Mouse (Mus musculus) limb, embryonic 13.5 days (tissue): ENCODE data around the gene Grk6. TPM values are rescaled to one million over a fixed set of nuclear protein-coding genes. Genes with fewer than 3 reads are reported as not detected.

ENCODE experiments used
- ATAC-seq: fragments of 200-750 bp; cut with Nextera tagmentation; 2 replicates; pipeline ENCODE4 v1.8.0; 2017; ENCODE audit warnings: low read depth, moderate number of reproducible peaks, moderate TSS enrichment; ENCODE audit not compliant: low FRiP score
- H3K27ac ChIP-seq: fragments of 300-500 bp; sonication (generic); 2 replicates; pipeline ENCODE4 v1.5.1; 2015; ENCODE audit warnings: inconsistent platforms, mild to moderate bottlenecking, moderate library complexity
- H3K27me3 ChIP-seq: fragments of 300-500 bp; sonication (generic); 2 replicates; pipeline ENCODE4 v1.6.1; 2015; ENCODE audit warnings: mild to moderate bottlenecking, inconsistent platforms
- H3K36me3 ChIP-seq: fragments of 300-500 bp; sonication (generic); 2 replicates; pipeline ENCODE4 v1.6.1; 2015; ENCODE audit warnings: inconsistent platforms, mild to moderate bottlenecking, moderate library complexity
- H3K4me1 ChIP-seq: fragments of 300-500 bp; sonication (generic); 2 replicates; pipeline ENCODE4 v1.6.1; 2015; ENCODE audit warnings: inconsistent platforms
- H3K4me2 ChIP-seq: fragments of 300-500 bp; sonication (generic); replicated peaks from 2 replicates; pipeline ENCODE4 v1.6.1; 2015; ENCODE audit warnings: inconsistent platforms, mild to moderate bottlenecking, moderate library complexity
- H3K4me3 ChIP-seq: fragments of 300-500 bp; sonication (generic); 2 replicates; pipeline ENCODE4 v1.5.1; 2015; ENCODE audit warnings: moderate library complexity, mild to moderate bottlenecking, inconsistent platforms
- H3K9ac ChIP-seq: fragments of 300-500 bp; sonication (generic); 2 replicates; pipeline ENCODE4 v1.6.1; 2015; ENCODE audit warnings: mild to moderate bottlenecking, inconsistent platforms
- H3K9me3 ChIP-seq: fragments of 300-500 bp; sonication (generic); 2 replicates; pipeline ENCODE4 v1.6.1; 2016; ENCODE audit warnings: inconsistent platforms
- WGBS: fragments of 180-500 bp; shearing (Covaris S2); methylation state at CpG from one replicate; pipeline ENCODE4 v1.1.7; 2015; 5-methylcytosine and 5-hydroxymethylcytosine counted together
- polyA plus RNA-seq: library from polyadenylated mRNA; unstranded; fragments of >200 nt; fragmentation: Nextera tagmentation; extraction: Ambion mirVana; gene quantifications from 2 replicates; pipeline ENCODE4 v1.2.1, GENCODE M21; 2015

The Grk6 gene
- polyA plus RNA-seq, 1 experiment from 2014 or later, result 48.1 TPM

GRCm38 (mm10) chr13:55411826-55412225 lies 33.0 kb upstream of the Grk6 start:
- no peak overlapping the region for H3K9ac ChIP-seq
- no peak overlapping the region for H3K27ac ChIP-seq
- no peak overlapping the region for H3K4me3 ChIP-seq
- no peaks in the 10 kb centered on the region for H3K36me3 ChIP-seq
- H3K9me3 ChIP-seq, result no peaks in the 10 kb centered on the region
- no peak overlapping the region for H3K4me2 ChIP-seq
- 70% methylated on average over 7 of the region's 7 CpGs for WGBS
- ATAC-seq, result no peak
- peaks cover 30% of the 10 kb centered on the region for H3K27me3 ChIP-seq
- H3K4me1 ChIP-seq, result peaks cover 7% of the 10 kb centered on the region; the same call in 1 of the 2 replicates

- Histone ChIP-seq H3K27ac (no peak overlapping the region), H3K9me3 (no peaks in the 10 kb centered on the region), H3K4me1 (peaks cover 7% of the 10 kb centered on the region; the same call in 1 of the 2 replicates), H3K4me3 (no peak overlapping the region), H3K9ac (no peak overlapping the region), H3K36me3 (no peaks in the 10 kb centered on the region), H3K4me2 (no peak overlapping the region), H3K27me3 (peaks cover 38% of the 10 kb centered on the region)
- 80% methylated on average over 13 of the region's 13 CpGs for WGBS
- ATAC-seq, result no peak
Observed at GRCm38 (mm10) chr13:55412643-55413307, 32.1 kb upstream of the Grk6 start.

- H3K4me1 ChIP-seq, result peaks cover 13% of the 10 kb centered on the region; the same call in 1 of the 2 replicates
- no peak overlapping the region for H3K9ac ChIP-seq
- H3K9me3 ChIP-seq, result no peaks in the 10 kb centered on the region
- H3K27ac ChIP-seq, result no peak overlapping the region
- no peak overlapping the region for H3K4me2 ChIP-seq
- no peak for ATAC-seq
- 82% methylated on average over 12 of the region's 12 CpGs for WGBS
- H3K27me3 ChIP-seq, result peaks cover 44% of the 10 kb centered on the region
- H3K36me3 ChIP-seq, result no peaks in the 10 kb centered on the region
- no peak overlapping the region for H3K4me3 ChIP-seq
Observed at GRCm38 (mm10) chr13:55413333-55413732, 31.5 kb upstream of the Grk6 start.

GRCm38 (mm10) chr13:55414743-55415380 lies 30.0 kb upstream of the Grk6 start, which contains the start of gene Pfn3:
Pfn3 (minus strand) TSS chr13:55415232.
- Histone ChIP-seq H3K27ac (no peak within 1 kb of the TSS), H3K27me3 (peaks cover 55% of the 10 kb centered on the region)
- peak; percentile 49; the same call in 1 of the 2 replicates for ATAC-seq

GRCm38 (mm10) chr13:55418004-55418403 lies 26.9 kb upstream of the Grk6 start:
- Histone ChIP-seq H3K9ac (no peak overlapping the region), H3K4me2 (peak overlapping the region; percentile 37), H3K27ac (no peak overlapping the region), H3K27me3 (peaks cover 83% of the 10 kb centered on the region), H3K9me3 (no peaks in the 10 kb centered on the region), H3K36me3 (no peaks in the 10 kb centered on the region), H3K4me3 (no peak overlapping the region), H3K4me1 (peaks cover 31% of the 10 kb centered on the region)
- ATAC-seq, result peak; percentile 77
- 14% methylated on average over 12 of the region's 12 CpGs for WGBS

More at GRCm38 (mm10) chr13:55414743-55415380, 30.0 kb upstream of the Grk6 start, which contains the start of gene Pfn3:
- Histone ChIP-seq H3K4me3 (peak within 1 kb of the TSS; percentile 43), H3K9me3 (no peaks in the 10 kb centered on the region), H3K36me3 (no peaks in the 10 kb centered on the region), H3K9ac (peak within 1 kb of the TSS; percentile 66), H3K4me1 (peaks cover 13% of the 10 kb centered on the region; the same call in 1 of the 2 replicates), H3K4me2 (peak within 1 kb of the TSS; percentile 78)
- WGBS, result 11% methylated on average over 41 of the region's 41 CpGs

- Histone ChIP-seq H3K27ac (no peak overlapping the region), H3K9me3 (no peaks in the 10 kb centered on the region), H3K36me3 (no peaks in the 10 kb centered on the region), H3K9ac (no peak overlapping the region), H3K4me2 (no peak overlapping the region), H3K4me1 (peaks cover 31% of the 10 kb centered on the region), H3K27me3 (peaks cover 76% of the 10 kb centered on the region), H3K4me3 (no peak overlapping the region)
- no peak for ATAC-seq
- 81% methylated on average over 5 of the region's 5 CpGs for WGBS
Observed at GRCm38 (mm10) chr13:55419142-55419541, 25.7 kb upstream of the Grk6 start.

- Histone ChIP-seq H3K4me3 (peak overlapping the region; percentile 31), H3K9ac (no peak overlapping the region)
Observed at GRCm38 (mm10) chr13:55420018-55420932, 24.6 kb upstream of the Grk6 start.

GRCm38 (mm10) chr13:55420933-55421800 lies 23.7 kb upstream of the Grk6 start:
- Histone ChIP-seq H3K4me1 (peaks cover 24% of the 10 kb centered on the region), H3K9me3 (no peaks in the 10 kb centered on the region), H3K9ac (peak overlapping the region; percentile 53; the same call in 1 of the 2 replicates), H3K36me3 (no peaks in the 10 kb centered on the region), H3K27ac (no peak overlapping the region), H3K4me2 (peak overlapping the region; percentile 57), H3K4me3 (peak overlapping the region; percentile 31), H3K27me3 (peaks cover 62% of the 10 kb centered on the region)
- peak; percentile 64; the same call in 1 of the 2 replicates for ATAC-seq
- WGBS, result 10% methylated on average over 35 of the region's 35 CpGs

More at GRCm38 (mm10) chr13:55420018-55420932, 24.6 kb upstream of the Grk6 start:
- H3K27me3 ChIP-seq, result peaks cover 64% of the 10 kb centered on the region
- WGBS, result 27% methylated on average over 51 of the region's 51 CpGs
- H3K4me2 ChIP-seq, result peak overlapping the region; percentile 57
- ATAC-seq, result no peak
- peaks cover 24% of the 10 kb centered on the region for H3K4me1 ChIP-seq
- H3K27ac ChIP-seq, result no peak overlapping the region
- H3K9me3 ChIP-seq, result no peaks in the 10 kb centered on the region
- no peaks in the 10 kb centered on the region for H3K36me3 ChIP-seq

- H3K4me2 ChIP-seq, result no peak within 1 kb of the TSS
- peak within 1 kb of the TSS; percentile 32; the same call in 1 of the 2 replicates for H3K9ac ChIP-seq
- peaks cover 5% of the 10 kb centered on the region; the same call in 1 of the 2 replicates for H3K9me3 ChIP-seq
- H3K36me3 ChIP-seq, result no peaks in the 10 kb centered on the region
- peaks cover 15% of the 10 kb centered on the region for H3K27me3 ChIP-seq
- WGBS, result 85% methylated on average over 10 of the region's 10 CpGs
- H3K4me3 ChIP-seq, result no peak within 1 kb of the TSS
- ATAC-seq, result no peak
- H3K27ac ChIP-seq, result no peak within 1 kb of the TSS
- peaks cover 4% of the 10 kb centered on the region for H3K4me1 ChIP-seq
Observed at GRCm38 (mm10) chr13:55426613-55427012, 18.3 kb upstream of the Grk6 start, which contains the start of gene F12. F12 (minus strand) TSS chr13:55426793.

GRCm38 (mm10) chr13:55429226-55429888 lies 15.5 kb upstream of the Grk6 start:
- no peak for ATAC-seq
- H3K4me3 ChIP-seq, result no peak overlapping the region
- peaks cover 6% of the 10 kb centered on the region; the same call in 1 of the 2 replicates for H3K9me3 ChIP-seq
- no peaks in the 10 kb centered on the region for H3K27me3 ChIP-seq
- H3K4me1 ChIP-seq, result no peaks in the 10 kb centered on the region
- H3K27ac ChIP-seq, result no peak overlapping the region
- no peak overlapping the region for H3K9ac ChIP-seq
- WGBS, result 66% methylated on average over 12 of the region's 12 CpGs
- H3K4me2 ChIP-seq, result no peak overlapping the region
- no peaks in the 10 kb centered on the region for H3K36me3 ChIP-seq
